Mouse (Mus musculus) forebrain, postnatal 0 days (tissue): Measurements from ENCODE around the gene Hist1h2bj. TPM values are rescaled to one million over a fixed set of nuclear protein-coding genes. Genes with fewer than 3 reads are reported as not detected.
A peak's percentile ranks its signal among the peaks of the same experiment; 100 is the strongest.

Experiments
- ATAC-seq: fragments of 200-750 bp; cut with Nextera tagmentation; 2 replicates; pipeline ENCODE4 v1.8.0; 2017; ENCODE audit warnings: mild to moderate bottlenecking, moderate library complexity
- DNase-seq: peaks from one replicate; pipeline ENCODE4 v3.0.0-alpha.2; 2015
- H3K27ac ChIP-seq: fragments of 300-500 bp; sonication (generic); 2 replicates; pipeline ENCODE4 v1.5.1; 2014; ENCODE audit warnings: low read depth, mild to moderate bottlenecking, antibody characterized with exemption, low read length, moderate library complexity, mixed read lengths
- H3K27me3 ChIP-seq: fragments of 300-500 bp; sonication (generic); 2 replicates; pipeline ENCODE4 v1.6.1; 2014; ENCODE audit warnings: mild to moderate bottlenecking, low read length, mixed read lengths; ENCODE audit not compliant: insufficient read depth
- H3K36me3 ChIP-seq: fragments of 300-500 bp; sonication (generic); 2 replicates; pipeline ENCODE4 v1.6.1; 2014; ENCODE audit warnings: mild to moderate bottlenecking, moderate library complexity; ENCODE audit not compliant: insufficient read depth
- H3K4me1 ChIP-seq: fragments of 300-500 bp; sonication (generic); 2 replicates; pipeline ENCODE4 v1.6.1; 2014; ENCODE audit warnings: antibody characterized with exemption; ENCODE audit not compliant: insufficient read depth
- H3K4me2 ChIP-seq: fragments of 300-500 bp; sonication (generic); 2 replicates; pipeline ENCODE4 v1.6.1; 2014; ENCODE audit warnings: low read depth, mild to moderate bottlenecking, moderate library complexity
- H3K4me3 ChIP-seq: fragments of 300-500 bp; sonication (generic); 2 replicates; pipeline ENCODE4 v1.5.1; 2014; ENCODE audit warnings: low read depth, low read length, mixed read lengths
- H3K9ac ChIP-seq: fragments of 300-500 bp; sonication (generic); 2 replicates; pipeline ENCODE4 v1.6.1; 2014; ENCODE audit warnings: mild to moderate bottlenecking
- H3K9me3 ChIP-seq: fragments of 300-500 bp; sonication (generic); 2 replicates; pipeline ENCODE4 v1.6.1; 2016; ENCODE audit warnings: low read length
- CTCF ChIP-seq: sonication (generic); IDR thresholded peaks from 2 replicates; pipeline ENCODE4 v1.5.1; 2016; ENCODE audit warnings: antibody characterized with exemption, control low read depth, low read depth
- WGBS: fragments of 180-500 bp; shearing (Covaris S2); extraction: QIAGEN DNeasy Blood & Tissue Kit; methylation state at CpG from one replicate; pipeline ENCODE4 v1.1.7; 2014; 5-methylcytosine and 5-hydroxymethylcytosine counted together
- polyA plus RNA-seq: library from polyadenylated mRNA; unstranded; fragments of >200 nt; fragmentation: Nextera tagmentation; extraction: Ambion mirVana; gene quantifications from 2 replicates; pipeline ENCODE4 v1.2.1, GENCODE M21; 2015
- total RNA-seq: library from RNA; depleted of rRNA; stranded (reverse); fragments of >200 nt; gene quantifications from 2 replicates; pipeline ENCODE4 v1.2.3, GENCODE M21; 2014

The Hist1h2bj gene
- total and polyA plus RNA-seq, 2 experiments from 2014 or later = 1.6 to 305 TPM

GRCm38 (mm10) chr13:21997201-21997820 is 45.7 kb upstream of the Hist1h2bj start:
- Histone ChIP-seq H3K9me3 (no peaks in the 10 kb centered on the region), H3K4me3 (peak overlapping the region; percentile 12; the same call in 1 of the 2 replicates), H3K4me1 (0 out of 2 replicates have a peak, but pooled peaks cover 3% of the 10 kb centered on the region), H3K9ac (no peak overlapping the region), H3K27me3 (peaks cover 79% of the 10 kb centered on the region), H3K27ac (no peak overlapping the region), H3K36me3 (no peaks in the 10 kb centered on the region), H3K4me2 (peak overlapping the region; percentile 23; the same call in 1 of the 2 replicates)
- ATAC-seq (no peak), DNase-seq (peak; percentile 46)
- WGBS = 2% methylated on average over 21 of the region's 21 CpGs
- TF ChIP-seq CTCF = no peak

- peaks cover 82% of the 10 kb centered on the region for H3K27me3 ChIP-seq
- 5% methylated on average over 4 of the region's 4 CpGs for WGBS
- no peak overlapping the region for H3K4me3 ChIP-seq
- no peak overlapping the region for H3K4me2 ChIP-seq
- H3K4me1 ChIP-seq = 0 out of 2 replicates have a peak, but pooled peaks cover 3% of the 10 kb centered on the region
- no peaks in the 10 kb centered on the region for H3K9me3 ChIP-seq
- H3K27ac ChIP-seq = no peak overlapping the region
- H3K36me3 ChIP-seq = no peaks in the 10 kb centered on the region
- H3K9ac ChIP-seq = no peak overlapping the region
- ATAC-seq (no peak), DNase-seq (no peak)
- no peak for TF ChIP-seq CTCF
These were observed 45.2 kb upstream of the Hist1h2bj start for GRCm38 (mm10) chr13:21997821-21998220.

GRCm38 (mm10) chr13:21998412-21998811 is 44.6 kb upstream of the Hist1h2bj start:
- WGBS = 28% methylated on average over 3 of the region's 3 CpGs
- DNase-seq (no peak), ATAC-seq (no peak)
- Histone ChIP-seq H3K9ac (no peak overlapping the region), H3K4me2 (no peak overlapping the region), H3K27ac (no peak overlapping the region), H3K4me3 (no peak overlapping the region), H3K27me3 (peaks cover 85% of the 10 kb centered on the region), H3K9me3 (no peaks in the 10 kb centered on the region), H3K4me1 (0 out of 2 replicates have a peak, but pooled peaks cover 3% of the 10 kb centered on the region), H3K36me3 (no peaks in the 10 kb centered on the region)
- no peak for TF ChIP-seq CTCF

- Histone ChIP-seq H3K27me3 (peaks cover 93% of the 10 kb centered on the region), H3K4me3 (no peak overlapping the region), H3K9ac (no peak overlapping the region), H3K4me1 (0 out of 2 replicates have a peak, but pooled peaks cover 3% of the 10 kb centered on the region), H3K4me2 (no peak overlapping the region), H3K9me3 (no peaks in the 10 kb centered on the region), H3K27ac (no peak overlapping the region), H3K36me3 (no peaks in the 10 kb centered on the region)
- WGBS = 35% methylated on average over 4 of the region's 4 CpGs
- ATAC-seq (no peak), DNase-seq (no peak)
- no peak for TF ChIP-seq CTCF
These were observed 43.9 kb upstream of the Hist1h2bj start for GRCm38 (mm10) chr13:21999147-21999546.

- Histone ChIP-seq H3K27me3 (peaks cover 95% of the 10 kb centered on the region), H3K27ac (no peak overlapping the region), H3K4me2 (no peak overlapping the region), H3K36me3 (no peaks in the 10 kb centered on the region), H3K9me3 (no peaks in the 10 kb centered on the region), H3K4me3 (no peak overlapping the region), H3K9ac (no peak overlapping the region), H3K4me1 (0 out of 2 replicates have a peak, but pooled peaks cover 3% of the 10 kb centered on the region)
- DNase-seq = no peak
- no peak for ATAC-seq
- 77% methylated on average over 2 of the region's 2 CpGs for WGBS
- no peak for TF ChIP-seq CTCF
These were observed 41.7 kb upstream of the Hist1h2bj start for GRCm38 (mm10) chr13:22001346-22001745.

GRCm38 (mm10) chr13:22001823-22002222 is 41.2 kb upstream of the Hist1h2bj start:
- H3K4me2 ChIP-seq = no peak overlapping the region
- peaks cover 94% of the 10 kb centered on the region for H3K27me3 ChIP-seq
- H3K4me3 ChIP-seq = no peak overlapping the region
- H3K9ac ChIP-seq = no peak overlapping the region
- no peak overlapping the region for H3K27ac ChIP-seq
- H3K9me3 ChIP-seq = no peaks in the 10 kb centered on the region
- DNase-seq (no peak), ATAC-seq (no peak)
- 23% methylated on average over 5 of the region's 5 CpGs for WGBS
- TF ChIP-seq CTCF = no peak
- H3K4me1 ChIP-seq = 0 out of 2 replicates have a peak, but pooled peaks cover 4% of the 10 kb centered on the region
- H3K36me3 ChIP-seq = no peaks in the 10 kb centered on the region

GRCm38 (mm10) chr13:22005605-22006333 is 37.2 kb upstream of the Hist1h2bj start:
- DNase-seq = peak; percentile 53
- ATAC-seq = peak; percentile 75

More at GRCm38 (mm10) chr13:22005605-22006333, 37.2 kb upstream of the Hist1h2bj start:
- 0 out of 2 replicates have a peak, but pooled peaks cover 3% of the 10 kb centered on the region for H3K4me1 ChIP-seq
- H3K36me3 ChIP-seq = no peaks in the 10 kb centered on the region
- peak overlapping the region; percentile 40 for H3K9ac ChIP-seq
- peak overlapping the region; percentile 45 for H3K4me3 ChIP-seq
- peaks cover 95% of the 10 kb centered on the region for H3K27me3 ChIP-seq
- peak overlapping the region; percentile 94 for H3K4me2 ChIP-seq
- TF ChIP-seq CTCF = no peak
- H3K9me3 ChIP-seq = no peaks in the 10 kb centered on the region
- no peak overlapping the region for H3K27ac ChIP-seq
- WGBS = under 1% methylated on average over 45 of the region's 45 CpGs
